Mouse (Mus musculus) heart, adult 11 months (tissue): ENCODE results near the gene Pappa2.

ENCODE experiments used
- DNase-seq: peaks from one replicate; pipeline ENCODE4 v3.0.0; 2022

Pappa2 gene

DNA sequence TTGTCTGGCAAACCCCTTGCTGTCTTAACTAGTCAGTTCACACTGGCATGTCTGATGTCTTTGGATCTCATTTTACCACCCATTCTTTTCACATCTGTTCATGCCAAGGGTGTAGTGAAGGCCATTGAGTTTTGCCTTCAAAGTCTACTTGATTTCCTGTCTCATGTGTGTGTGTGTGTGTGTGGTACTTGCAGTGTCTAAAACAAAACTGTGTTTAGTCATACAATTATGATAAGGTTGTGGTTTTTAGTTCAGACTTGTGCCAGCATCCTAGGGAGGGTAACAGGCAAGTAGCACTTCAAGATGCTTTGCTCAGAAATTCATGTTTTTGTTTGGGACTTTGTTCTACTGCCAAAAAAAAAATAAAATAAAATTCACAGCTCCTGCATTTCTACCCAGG is 216.1 kb downstream of the Pappa2 start:
- no peak for DNase-seq

- no peak for DNase-seq
These were observed 231.8 kb downstream of the Pappa2 start for GRCm38 (mm10) chr1:158748356-158749096.

DNA sequence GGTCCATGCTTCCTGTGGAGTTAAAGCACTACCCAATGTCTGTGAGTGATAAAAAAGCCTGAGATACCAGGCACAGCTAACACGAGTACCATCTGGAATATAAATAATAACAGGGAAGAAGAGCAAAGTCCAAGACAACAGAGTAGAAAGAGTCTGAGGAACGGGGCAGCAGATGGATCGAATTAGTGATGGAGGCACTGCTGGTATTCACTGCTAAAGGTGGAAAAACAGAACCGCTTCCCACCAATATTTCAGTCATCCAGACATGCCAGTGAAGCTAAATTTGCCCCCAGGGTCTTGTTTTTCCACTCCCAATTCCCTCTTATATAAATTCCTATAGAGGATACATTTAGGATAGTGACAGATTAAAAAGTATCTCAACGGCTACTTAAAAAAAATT is 238.8 kb downstream of the Pappa2 start:
- no peak for DNase-seq

DNA sequence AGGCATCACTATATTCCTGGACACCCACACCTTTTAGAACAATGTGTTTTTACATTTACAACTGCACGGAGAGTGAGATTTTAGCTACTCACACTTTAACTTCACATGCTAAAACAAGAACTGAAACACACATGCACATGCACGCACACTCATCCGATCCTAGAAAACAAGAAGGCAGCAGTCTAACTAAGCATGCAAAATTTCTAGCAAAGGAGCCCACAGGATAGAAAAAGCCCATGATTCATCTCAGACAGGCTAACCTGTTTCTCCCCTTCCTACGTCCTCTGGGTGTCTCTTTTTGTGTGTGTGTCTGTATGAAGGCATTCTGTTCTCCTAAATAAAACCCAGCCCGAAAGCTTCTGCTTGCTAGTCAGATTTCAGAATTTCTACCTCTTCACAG is 239.3 kb downstream of the Pappa2 start:
- no peak for DNase-seq

DNA sequence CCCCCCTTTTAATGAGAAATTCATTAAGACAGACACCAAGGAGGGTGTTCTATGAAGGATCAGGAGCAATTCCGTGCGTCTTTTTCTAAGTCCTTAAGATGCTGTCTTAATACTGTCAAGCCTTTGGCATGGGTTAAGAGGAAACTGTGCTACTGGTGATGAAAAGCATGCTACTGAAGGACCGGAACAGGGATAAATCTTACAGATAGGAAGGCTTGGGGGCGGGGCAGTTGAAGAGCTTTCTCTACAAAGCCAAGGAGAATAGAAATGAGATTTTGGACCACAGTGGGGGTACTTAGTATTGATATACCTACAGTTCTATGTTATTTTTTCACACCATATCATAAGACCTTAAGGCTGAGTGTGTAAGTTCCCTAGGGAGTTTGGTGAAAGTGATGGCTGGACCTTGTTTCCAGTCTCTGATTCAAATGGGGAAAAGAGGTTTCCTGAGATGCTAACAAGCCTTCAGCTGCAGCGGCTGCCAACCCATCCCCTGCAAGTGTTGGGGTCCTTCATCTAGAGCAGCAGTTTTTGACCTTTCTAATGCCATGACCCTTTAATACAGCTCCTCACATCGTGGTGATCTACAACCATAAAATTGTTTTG is 240.0 kb downstream of the Pappa2 start:
- no peak for DNase-seq

DNA sequence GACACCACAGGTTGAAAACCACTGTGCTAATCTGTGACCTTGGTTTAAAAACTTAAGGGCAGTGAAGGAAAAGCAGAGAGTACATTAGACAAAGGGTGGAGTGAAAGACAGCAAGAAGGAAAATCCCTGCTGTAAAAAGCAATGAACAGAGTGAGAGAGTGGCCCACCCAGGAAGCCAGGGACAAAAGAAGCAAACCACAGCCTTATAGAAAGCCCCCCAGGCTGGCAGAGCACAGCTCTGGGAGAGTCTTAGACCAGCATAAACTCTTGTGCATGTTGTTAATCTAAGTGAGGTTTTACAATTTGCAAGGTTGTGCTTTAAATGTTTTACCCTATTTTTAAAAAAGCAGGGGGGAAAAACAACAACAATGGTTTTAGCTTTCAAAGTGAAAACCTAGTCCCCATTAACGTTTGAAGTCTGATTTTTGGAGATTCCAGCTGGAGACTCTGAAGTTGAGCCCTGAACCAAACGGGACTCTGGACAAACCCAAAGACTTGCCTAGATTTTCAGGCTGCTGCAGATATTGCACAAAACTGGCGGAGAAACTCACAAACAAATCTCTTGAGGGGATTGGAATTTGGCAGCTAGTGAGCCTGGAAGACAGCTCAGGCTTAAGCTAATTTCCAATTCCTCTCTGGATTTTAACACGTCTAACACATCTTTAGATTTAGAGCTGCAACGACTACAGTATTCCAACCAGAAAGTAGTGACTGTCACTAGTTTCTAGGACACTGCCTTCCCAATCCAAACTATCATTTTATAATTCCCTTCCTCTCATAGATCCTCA is 241.0 kb downstream of the Pappa2 start:
- peak; percentile 91 for DNase-seq

DNA sequence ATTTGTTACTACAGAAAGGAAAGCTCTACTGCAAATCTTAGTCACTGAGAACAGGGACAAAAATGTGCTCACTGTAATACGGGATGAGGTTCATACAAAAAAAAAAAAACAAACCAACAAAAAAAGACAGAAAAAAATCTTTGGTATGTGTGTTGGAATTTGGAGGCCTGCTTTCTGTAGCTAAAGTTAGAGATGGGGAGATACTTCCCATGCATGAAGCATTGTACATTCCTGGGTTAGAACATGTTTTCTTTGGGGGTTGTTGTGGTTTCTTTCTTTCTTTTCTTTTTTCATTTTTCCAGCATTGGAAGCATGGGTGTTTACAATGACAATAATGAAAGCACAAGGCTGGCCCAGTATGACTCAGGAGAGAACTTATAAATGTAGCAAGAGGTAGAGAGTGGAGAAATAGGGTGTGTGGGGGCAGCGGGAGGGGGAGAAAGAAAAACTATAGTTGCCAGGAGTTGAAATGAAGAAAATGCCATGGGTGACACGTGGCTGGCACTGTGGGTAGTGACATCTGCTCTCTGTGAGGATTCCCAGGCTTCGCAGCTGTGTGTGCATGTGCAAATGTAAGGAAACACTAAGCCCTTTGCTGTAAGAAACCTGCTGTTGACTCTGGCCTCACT is 247.3 kb downstream of the Pappa2 start:
- no peak for DNase-seq

- DNase-seq, result peak; percentile 92
These were observed 266.8 kb downstream of the Pappa2 start for GRCm38 (mm10) chr1:158713301-158714095.

GRCm38 (mm10) chr1:158701336-158701735 is 279.0 kb downstream of the Pappa2 start:
- DNase-seq, result no peak

- DNase-seq, result no peak
These were observed 280.1 kb downstream of the Pappa2 start for GRCm38 (mm10) chr1:158700147-158700546.

- peak; percentile 86 for DNase-seq
These were observed 281.0 kb downstream of the Pappa2 start for GRCm38 (mm10) chr1:158699276-158699675.

GRCm38 (mm10) chr1:158697859-158698569 is 282.3 kb downstream of the Pappa2 start:
- peak; percentile 31 for DNase-seq

DNA sequence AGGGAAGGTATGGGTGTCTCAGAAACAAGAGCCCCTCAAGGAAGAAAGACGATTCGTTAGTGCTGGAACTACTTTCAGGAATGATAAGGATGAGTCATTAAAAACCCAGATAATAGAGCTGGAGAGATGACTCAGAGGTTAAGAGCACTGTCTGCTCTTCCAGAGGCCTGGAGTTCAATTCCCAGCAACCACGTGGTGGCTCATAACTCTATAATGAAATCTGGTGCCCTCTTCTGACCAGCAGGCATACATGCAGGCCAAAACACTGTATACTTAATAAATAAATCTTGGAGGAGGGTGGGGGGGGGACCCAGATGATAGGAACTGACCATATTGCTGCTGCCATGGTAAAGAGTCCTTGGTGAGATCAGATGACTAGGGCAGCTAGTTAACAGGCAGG is 282.9 kb downstream of the Pappa2 start:
- DNase-seq, result peak; percentile 30

- no peak for DNase-seq
These were observed 292.6 kb downstream of the Pappa2 start for GRCm38 (mm10) chr1:158687726-158688125.

DNA sequence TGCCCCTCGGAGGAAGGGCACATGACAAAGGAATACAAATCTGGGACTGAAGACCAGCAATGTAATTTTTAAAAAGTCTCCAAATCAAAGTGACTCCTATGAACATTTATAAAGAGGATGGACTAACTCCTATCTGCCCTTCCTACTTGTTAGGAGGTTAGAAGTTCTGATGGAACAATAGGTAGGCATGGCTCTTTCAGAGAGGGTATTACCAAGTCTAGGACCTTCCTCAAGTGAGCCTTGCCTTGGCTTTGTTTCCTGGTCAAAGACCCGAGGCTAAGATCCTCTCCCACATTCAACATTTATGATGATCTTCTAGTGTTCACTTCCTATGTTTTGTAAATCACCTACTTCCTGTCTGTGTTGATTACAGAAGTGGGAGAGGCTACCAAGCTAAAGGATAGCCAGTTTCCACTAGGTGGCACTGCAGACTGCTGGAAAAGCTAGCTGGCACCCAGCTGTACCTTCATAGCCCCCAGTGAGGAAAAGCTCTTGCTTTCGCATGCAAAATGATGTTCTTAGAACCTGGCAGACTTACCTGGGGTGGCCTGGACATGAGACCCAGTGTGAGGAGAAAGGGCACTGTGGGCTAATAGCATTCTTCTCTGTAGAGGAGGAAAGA is 310.2 kb downstream of the Pappa2 start:
- peak; percentile 84 for DNase-seq

GRCm38 (mm10) chr1:158666001-158666400 is 314.3 kb downstream of the Pappa2 start:
- no peak for DNase-seq
